Mouse (Mus musculus): ENCODE results near the gene Tmsb15b2. TPM values are rescaled to one million over a fixed set of nuclear protein-coding genes. Genes with fewer than 3 reads are reported as not detected.

Tmsb15b2 gene
- total RNA-seq, 4 experiments from 2014 or later = 11.6 to 19.9 (median 16.2) TPM

Other genes starting within 250 kb of the Tmsb15b2 start
- gene Morf4l2, start 231.8 kb downstream of the Tmsb15b2 start, total RNA-seq (2022) = 100 to 1,000 TPM; 325 to 385 (median 347) TPM
- under 1 TPM in 1 of 4 experiments, not detected in 3; 0.45 TPM for gene Glra4, start 195.4 kb downstream of the Tmsb15b2 start, total RNA-seq (2022)
- 100 to 1,000 TPM; 774 to 956 (median 858) TPM for gene Plp1, start 152.8 kb downstream of the Tmsb15b2 start, total RNA-seq (2022)
- gene Rab9b, start 106.7 kb downstream of the Tmsb15b2 start, total RNA-seq (2022) = 10 to 100 TPM; 15.3 to 31.4 (median 24.5) TPM
- gene H2bfm, start 48.2 kb downstream of the Tmsb15b2 start, total RNA-seq (2022) = not detected
- gene Tmsb15l, start 1.4 kb upstream of the Tmsb15b2 start, total RNA-seq (2022) = 1 to 10 TPM; 1.6 to 3.9 (median 3.8) TPM
- 1 to 10 TPM; 2.8 to 8.9 (median 5.3) TPM for gene Tmsb15b1, start 1.4 kb upstream of the Tmsb15b2 start, total RNA-seq (2022)
- gene Zcchc18, start 17.7 kb upstream of the Tmsb15b2 start, total RNA-seq (2022) = 100 to 1,000 TPM; 251 to 290 (median 278) TPM
- 10 to 100 TPM; 24.6 to 35.4 (median 32.0) TPM for gene Slc25a53, start 62.8 kb upstream of the Tmsb15b2 start, total RNA-seq (2022)
- 10 to 100 TPM in 2 of 4 experiments, 1 to 10 TPM in 2; 9.8 to 10.2 (median 10.0) TPM for gene Fam199x, start 74.1 kb upstream of the Tmsb15b2 start, total RNA-seq (2022)
- gene Esx1, start 146.6 kb upstream of the Tmsb15b2 start, total RNA-seq (2022) = not detected